Mouse (Mus musculus) bone marrow, adult 2 months (tissue): Measurements from ENCODE around the gene Hist2h3c1. TPM values are rescaled to one million over a fixed set of nuclear protein-coding genes. Genes with fewer than 3 reads are reported as not detected.
"Not testable (repeated sequence)": the region's sequence is repeated elsewhere in the genome, so short reads cannot be mapped to it uniquely, and the experiment has no call there.

Source experiments
- H3K27ac ChIP-seq: fragments of 200-500 bp; 2 replicates; pipeline ENCODE4 v1.5.1; 2012; ENCODE audit warnings: low read depth, mild to moderate bottlenecking, control low read depth, inconsistent platforms, low read length; ENCODE audit not compliant: control insufficient read depth, poor library complexity, insufficient read depth
- H3K4me1 ChIP-seq: fragments of 200-500 bp; 2 replicates; pipeline ENCODE4 v1.6.1; 2011; ENCODE audit warnings: low read length; ENCODE audit not compliant: control insufficient read depth, insufficient read depth
- H3K4me3 ChIP-seq: fragments of 200-500 bp; replicated peaks from 2 replicates; pipeline ENCODE3; 2011; ENCODE audit warnings: mild to moderate bottlenecking, low read depth, low read length, control low read depth; ENCODE audit not compliant: control insufficient read depth
- CTCF ChIP-seq: fragments of 200-500 bp; IDR thresholded peaks from 2 replicates; pipeline ENCODE4 v1.5.1; 2011; ENCODE audit warnings: low read length, control low read depth; ENCODE audit not compliant: control insufficient read depth, insufficient read depth
- POLR2A ChIP-seq: fragments of 200-500 bp; IDR thresholded peaks from 2 replicates; pipeline ENCODE4 v1.6.1; 2011; ENCODE audit warnings: low read depth, mild to moderate bottlenecking, control low read depth, low read length, borderline replicate concordance; ENCODE audit not compliant: control insufficient read depth
- WGBS: fragments of 180-500 bp; shearing (Covaris S2); methylation state at CpG from one replicate; pipeline ENCODE4 v1.1.7; 2018; 5-methylcytosine and 5-hydroxymethylcytosine counted together
- polyA plus RNA-seq: library from polyadenylated mRNA; stranded (reverse); fragments of >200 nt; gene quantifications from 2 replicates; pipeline ENCODE4 v1.2.4, GENCODE M21; 2011; ENCODE audit warnings: low replicate concordance; ENCODE audit not compliant: missing spikeins, insufficient read depth, insufficient read length

The Hist2h3c1 gene
- polyA plus RNA-seq, 1 experiment = not detected

DNA sequence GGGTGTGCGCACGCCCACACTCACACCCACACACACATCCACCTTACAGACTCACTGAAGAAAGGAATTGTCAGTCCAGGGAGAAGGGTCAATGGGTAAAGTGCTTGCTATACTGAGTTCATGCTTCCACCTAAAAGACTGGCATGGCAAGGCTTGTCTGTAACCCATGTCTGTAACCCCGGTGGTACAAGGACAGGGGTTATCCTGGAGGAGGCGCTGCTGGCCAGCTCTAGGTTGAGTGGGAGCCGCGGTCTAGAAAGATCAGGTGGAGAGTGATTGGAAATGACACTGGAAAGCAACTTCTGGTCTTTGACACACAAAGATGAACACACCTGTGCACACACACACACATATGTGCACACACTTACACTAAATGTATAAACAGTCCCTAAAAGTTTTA, 34.2 kb downstream of the Hist2h3c1 start:
- no peaks in the 10 kb centered on the region; the same call in 1 of the 2 replicates for H3K4me1 ChIP-seq
- H3K27ac ChIP-seq = no peak overlapping the region
- TF ChIP-seq POLR2A (no peak), CTCF (no peak)
- WGBS = 83% methylated on average over 6 of the region's 6 CpGs
- no peak overlapping the region for H3K4me3 ChIP-seq

DNA sequence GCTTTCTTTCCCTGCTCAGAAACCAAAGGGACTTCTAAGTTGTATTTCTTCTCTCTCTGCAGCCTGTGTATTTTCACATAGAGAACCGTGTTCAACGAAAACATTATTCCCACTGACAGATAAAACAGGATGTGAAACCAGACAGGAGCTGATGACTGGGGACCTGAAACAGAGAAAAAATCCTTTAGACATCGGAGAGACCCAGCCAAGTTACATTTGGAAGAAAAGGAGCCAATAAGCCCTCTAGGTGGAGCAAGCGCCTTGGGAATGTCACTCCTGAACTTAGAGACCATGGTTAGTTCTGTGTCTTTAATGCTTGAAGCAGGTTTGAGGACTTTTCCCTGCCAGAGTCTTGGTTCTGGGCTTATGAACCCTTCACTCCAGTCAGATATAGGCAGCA, 38.0 kb downstream of the Hist2h3c1 start:
- H3K4me3 ChIP-seq = no peak overlapping the region
- 17% methylated on average over 4 of the region's 4 CpGs for WGBS
- no peak overlapping the region for H3K27ac ChIP-seq
- 0 out of 2 replicates have a peak, but pooled peaks cover 1% of the 10 kb centered on the region for H3K4me1 ChIP-seq
- TF ChIP-seq CTCF = no peak
- TF ChIP-seq POLR2A = no peak

DNA sequence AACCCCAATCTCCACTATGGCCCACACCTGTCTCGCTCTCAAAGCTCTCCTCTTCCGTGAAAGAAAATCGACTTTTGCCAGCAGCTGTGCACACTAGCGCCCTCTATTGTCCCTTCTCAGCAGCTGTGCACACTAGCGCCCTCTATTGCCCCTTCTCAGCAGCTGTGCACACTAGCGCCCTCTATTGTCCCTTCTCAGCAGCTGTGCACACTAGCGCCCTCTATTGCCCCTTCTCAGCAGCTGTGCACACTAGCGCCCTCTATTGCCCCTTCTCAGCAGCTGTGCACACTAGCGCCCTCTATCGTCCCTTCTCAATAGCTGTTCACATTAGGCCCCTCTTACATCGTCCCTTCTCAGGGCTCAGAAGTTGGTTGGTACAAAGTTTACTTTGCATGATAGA, 40.8 kb downstream of the Hist2h3c1 start:
- not testable (repeated sequence) for H3K27ac ChIP-seq, H3K4me3 ChIP-seq, H3K4me1 ChIP-seq
- WGBS = 93% methylated on average over 11 of the region's 11 CpGs
- TF ChIP-seq CTCF = peak; percentile 64; the same call in 1 of the 2 replicates

DNA sequence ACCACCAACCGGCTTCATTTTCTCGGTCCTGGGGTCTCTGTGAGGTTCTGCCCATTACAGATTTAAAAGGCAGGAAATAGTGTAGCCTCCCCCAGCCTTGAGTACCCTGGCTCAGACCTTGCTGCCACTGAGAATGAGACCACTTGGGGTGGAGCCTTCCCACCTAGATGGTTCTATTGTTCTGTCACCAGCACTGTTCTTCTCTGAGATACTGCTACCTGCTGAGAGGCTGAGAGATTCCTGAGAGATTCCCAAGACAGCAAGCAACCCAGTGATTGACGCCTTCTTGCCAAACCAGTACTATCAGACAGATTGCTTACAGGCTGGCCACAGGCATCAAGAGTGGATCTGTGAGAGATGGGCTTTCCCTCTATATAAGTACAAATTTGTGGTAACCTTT, 42.7 kb downstream of the Hist2h3c1 start:
- H3K4me1 ChIP-seq = peaks cover 1% of the 10 kb centered on the region; the same call in 1 of the 2 replicates
- TF ChIP-seq POLR2A (no peak), CTCF (no peak)
- H3K4me3 ChIP-seq = no peak overlapping the region
- WGBS = 83% methylated on average over 3 of the region's 3 CpGs
- no peak overlapping the region for H3K27ac ChIP-seq

DNA sequence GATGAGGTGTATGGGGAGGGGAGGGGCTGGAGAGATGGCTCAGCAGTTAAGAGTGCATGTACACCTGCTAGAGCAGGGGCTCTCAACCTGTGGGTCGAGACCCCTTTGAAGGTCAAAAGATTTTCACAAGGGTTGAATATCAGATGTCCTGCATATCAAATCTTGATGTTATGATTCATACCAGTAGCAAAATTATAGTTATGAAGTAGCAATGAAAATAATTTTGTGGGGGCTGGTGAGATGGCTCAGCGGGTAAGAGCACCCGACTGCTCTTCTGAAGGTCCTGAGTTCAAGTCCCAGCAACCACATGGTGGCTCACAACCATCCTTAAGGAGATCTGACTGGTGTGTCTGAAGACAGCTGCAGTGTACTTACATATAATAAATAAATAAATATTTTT, 44.2 kb downstream of the Hist2h3c1 start:
- 74% methylated on average over 3 of the region's 3 CpGs for WGBS
- not testable (repeated sequence) for H3K27ac ChIP-seq, H3K4me3 ChIP-seq, H3K4me1 ChIP-seq

DNA sequence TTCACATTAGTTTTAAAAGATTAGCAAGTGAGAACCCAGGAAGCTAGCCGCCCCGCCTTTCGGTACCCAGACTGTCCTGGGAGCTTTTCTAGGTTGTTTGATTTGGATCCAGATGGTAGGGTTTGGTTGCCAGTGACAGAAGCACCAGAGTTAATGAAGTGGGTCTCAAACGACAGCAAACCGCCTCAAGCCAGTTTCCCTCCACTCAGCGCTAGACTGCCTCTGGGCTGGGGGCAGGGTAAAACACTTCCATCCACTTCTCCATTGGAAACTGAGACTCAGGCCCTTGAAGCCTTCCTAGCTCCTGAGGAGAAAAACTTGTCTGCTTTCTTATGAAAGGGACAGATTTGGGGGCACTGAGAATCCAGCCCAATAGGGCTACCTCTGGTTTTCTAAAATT, 46.2 kb downstream of the Hist2h3c1 start:
- TF ChIP-seq POLR2A = no peak
- H3K4me3 ChIP-seq = no peak overlapping the region
- WGBS = 70% methylated on average over 6 of the region's 6 CpGs

DNA sequence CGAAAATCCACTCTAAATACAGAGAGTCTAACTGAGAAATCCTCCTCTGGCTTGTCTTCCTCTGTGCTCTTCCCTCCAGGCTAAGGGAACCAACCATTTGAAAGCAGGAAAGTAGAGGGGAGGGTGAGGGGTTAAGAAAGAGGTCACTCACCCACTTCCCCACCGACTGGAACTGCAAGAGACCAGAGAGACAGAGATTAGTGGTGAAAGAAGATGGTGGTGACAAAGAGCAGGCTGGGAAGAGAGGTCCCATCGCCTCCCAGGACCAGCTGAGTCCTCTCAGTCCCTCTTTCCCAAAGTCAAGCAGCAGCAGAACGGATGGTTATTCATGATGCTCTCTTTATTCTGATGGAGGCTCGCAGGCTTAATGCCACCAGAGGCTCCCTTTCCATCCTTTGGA, 46.9 kb downstream of the Hist2h3c1 start:
- peak overlapping the region; percentile 32 for H3K4me3 ChIP-seq
- WGBS = 16% methylated on average over 5 of the region's 5 CpGs
- H3K4me1 ChIP-seq = no peaks in the 10 kb centered on the region; the same call in 1 of the 2 replicates
- no peak for TF ChIP-seq POLR2A
- no peak for TF ChIP-seq CTCF
- H3K27ac ChIP-seq = peak overlapping the region; percentile 68

More for the DNA sequence above, 46.2 kb downstream of the Hist2h3c1 start:
- Histone ChIP-seq H3K4me1 (no peaks in the 10 kb centered on the region; the same call in 1 of the 2 replicates), H3K27ac (no peak overlapping the region)

DNA sequence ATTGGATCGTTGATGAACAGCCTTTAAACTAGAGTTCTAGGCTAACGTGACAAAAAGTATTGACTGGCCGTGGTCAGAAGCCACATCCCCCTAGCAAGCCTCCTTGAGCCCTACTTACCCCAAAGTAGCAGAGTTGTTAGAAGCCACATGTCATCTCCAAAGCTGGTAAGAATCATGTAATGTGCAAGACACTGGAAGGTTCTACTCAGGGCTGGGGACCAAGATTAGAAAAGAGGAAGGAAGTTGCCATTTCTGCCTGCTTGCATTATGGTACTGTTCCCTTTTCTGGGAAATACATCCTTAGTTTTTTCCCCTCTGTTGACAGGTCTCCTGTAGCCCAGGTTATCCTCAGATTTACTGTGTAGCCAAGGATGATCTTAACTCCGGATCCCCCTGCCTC, 47.3 kb downstream of the Hist2h3c1 start, which contains the start of gene Fcgr1:
Gene Fcgr1, minus strand, starts transcription at position 183 of the 400 bp plus-strand sequence.
- Histone ChIP-seq H3K4me1 (no peaks in the 10 kb centered on the region; the same call in 1 of the 2 replicates), H3K4me3 (peak within 1 kb of the TSS; percentile 32), H3K27ac (peak within 1 kb of the TSS; percentile 68)
- 2% methylated on average over 4 of the region's 4 CpGs for WGBS
- TF ChIP-seq CTCF (no peak), POLR2A (no peak)

Other genes starting within 250 kb of the Hist2h3c1 start
- gene Vps45, start 188.2 kb upstream of the Hist2h3c1 start, polyA plus RNA-seq = 11.8 and 20.1 TPM in 2 replicates
- gene Otud7b, start 142.2 kb upstream of the Hist2h3c1 start, polyA plus RNA-seq = 14.6 and 22.2 TPM in 2 replicates
- gene Mtmr11, start 84.7 kb upstream of the Hist2h3c1 start, polyA plus RNA-seq = 6.3 and 10.1 TPM in 2 replicates
- 14.9 and 25.7 TPM in 2 replicates for gene Sf3b4, start 74.4 kb upstream of the Hist2h3c1 start, polyA plus RNA-seq
- gene Sv2a, start 65.5 kb upstream of the Hist2h3c1 start, polyA plus RNA-seq = 5.7 and 6.2 TPM in 2 replicates
- 11.5 and 12.7 TPM in 2 replicates for gene Bola1, start 27.0 kb upstream of the Hist2h3c1 start, polyA plus RNA-seq
- gene Hist2h2ab, start 26.8 kb upstream of the Hist2h3c1 start, polyA plus RNA-seq = 26.5 TPM in 1 of 2 replicates, not detected in the other
- 7.5 and 25.1 TPM in 2 replicates for gene Hist2h2ac, start 25.8 kb upstream of the Hist2h3c1 start, polyA plus RNA-seq
- 8.6 and 9.4 TPM in 2 replicates for gene Hist2h2be, start 25.6 kb upstream of the Hist2h3c1 start, polyA plus RNA-seq
- 50.6 and 79.9 TPM in 2 replicates for gene Hist2h3c2, start 7.6 kb upstream of the Hist2h3c1 start, polyA plus RNA-seq
- gene Hist2h2aa2, start 6.4 kb upstream of the Hist2h3c1 start, polyA plus RNA-seq = 80.4 and 139 TPM in 2 replicates
- 4.5 TPM in 1 of 2 replicates, not detected in the other for gene Hist2h2aa1, start 1.2 kb upstream of the Hist2h3c1 start, polyA plus RNA-seq
- 25.3 and 31.8 TPM in 2 replicates for gene Hist2h4, start 16.6 kb downstream of the Hist2h3c1 start, polyA plus RNA-seq
- gene Hist2h3b, start 22.0 kb downstream of the Hist2h3c1 start, polyA plus RNA-seq = 20.8 and 28.9 TPM in 2 replicates
- 71.9 and 132 TPM in 2 replicates for gene Hist2h2bb, start 23.1 kb downstream of the Hist2h3c1 start, polyA plus RNA-seq
- 2.2 and 6.2 TPM in 2 replicates for gene Fcgr1, start 47.3 kb downstream of the Hist2h3c1 start, polyA plus RNA-seq
- gene BC107364, start 205.6 kb downstream of the Hist2h3c1 start, polyA plus RNA-seq = not detected in 2 replicates